Mouse (Mus musculus): Measurements from ENCODE around the gene Plagl1. TPM values are rescaled to one million over a fixed set of nuclear protein-coding genes. Genes with fewer than 3 reads are reported as not detected.

Plagl1 gene
- polyA plus RNA-seq, 1 experiment from 2014 or later: 114 TPM

DNA sequence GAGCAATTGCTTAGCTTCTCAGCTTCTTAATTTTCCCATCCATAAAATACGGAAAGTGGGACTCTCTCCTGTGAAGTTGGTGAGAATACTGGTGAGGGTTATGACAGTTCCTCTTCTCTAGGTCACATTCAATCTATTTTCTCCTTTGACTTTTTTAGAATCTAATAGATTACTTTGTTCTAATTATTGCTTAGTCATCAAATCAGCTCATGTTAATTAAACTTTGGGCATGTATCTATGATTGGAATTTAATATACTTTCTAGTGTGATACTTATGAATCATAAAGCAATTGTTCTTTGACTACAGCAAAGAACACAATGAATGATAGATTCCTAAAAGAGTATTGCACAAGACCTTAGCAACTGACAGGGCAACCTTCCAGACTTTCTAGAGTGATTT lies 38.6 kb downstream of the Plagl1 start:
- no peak overlapping the region for H3K4me3 ChIP-seq (replicated peaks)
- H3K9ac ChIP-seq: no peak overlapping the region
- H3K4me1 ChIP-seq: peaks cover 3% of the 10 kb centered on the region; the same call in 1 of the 2 replicates
- no peak for ATAC-seq (replicated peaks; ENCODE audit: low FRiP score)
- no peaks in the 10 kb centered on the region for H3K36me3 ChIP-seq
- H3K9me3 ChIP-seq (replicated peaks): no peaks in the 10 kb centered on the region
- WGBS: 81% methylated on average over 1 of the region's 1 CpGs
- no peaks in the 10 kb centered on the region for H3K27me3 ChIP-seq
- H3K27ac ChIP-seq: no peak overlapping the region
- no peak overlapping the region for H3K4me2 ChIP-seq

DNA sequence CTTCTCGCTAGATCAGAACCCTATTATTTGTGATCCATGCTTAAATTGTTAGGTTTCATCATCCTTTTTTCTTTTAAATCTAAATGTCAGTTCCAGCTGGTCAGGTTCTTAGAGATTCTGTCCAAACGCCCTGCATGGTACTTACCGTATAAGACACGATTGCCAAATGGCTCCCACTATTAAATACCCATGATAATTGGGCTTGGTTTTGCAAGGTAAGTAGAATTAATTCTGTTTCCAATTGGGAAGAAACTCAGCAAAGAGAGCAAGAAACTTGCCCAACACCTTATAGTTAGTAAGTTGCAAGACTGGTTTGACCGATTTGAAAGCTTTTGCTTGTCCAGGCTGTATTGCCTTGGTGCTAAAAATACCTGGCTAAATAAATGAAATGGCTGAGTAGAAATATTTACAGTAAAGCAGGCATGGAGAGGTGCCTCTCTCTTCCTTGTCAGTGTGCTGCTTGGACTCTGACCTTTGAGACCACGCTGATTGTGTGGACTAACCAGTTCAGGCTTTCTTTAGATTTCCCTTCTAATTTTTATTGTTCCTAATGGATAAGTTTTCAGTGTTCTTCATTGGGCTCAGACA lies 39.9 kb downstream of the Plagl1 start:
- Histone ChIP-seq H3K9me3 (replicated peaks) (no peaks in the 10 kb centered on the region), H3K9ac (no peak overlapping the region), H3K4me1 (peaks cover 3% of the 10 kb centered on the region; the same call in 1 of the 2 replicates), H3K4me3 (replicated peaks) (no peak overlapping the region), H3K36me3 (no peaks in the 10 kb centered on the region), H3K4me2 (no peak overlapping the region), H3K27me3 (no peaks in the 10 kb centered on the region), H3K27ac (peak overlapping the region; percentile 24; the same call in 1 of the 2 replicates)
- WGBS: 72% methylated on average over 6 of the region's 6 CpGs
- no peak for ATAC-seq (replicated peaks; ENCODE audit: low FRiP score)

DNA sequence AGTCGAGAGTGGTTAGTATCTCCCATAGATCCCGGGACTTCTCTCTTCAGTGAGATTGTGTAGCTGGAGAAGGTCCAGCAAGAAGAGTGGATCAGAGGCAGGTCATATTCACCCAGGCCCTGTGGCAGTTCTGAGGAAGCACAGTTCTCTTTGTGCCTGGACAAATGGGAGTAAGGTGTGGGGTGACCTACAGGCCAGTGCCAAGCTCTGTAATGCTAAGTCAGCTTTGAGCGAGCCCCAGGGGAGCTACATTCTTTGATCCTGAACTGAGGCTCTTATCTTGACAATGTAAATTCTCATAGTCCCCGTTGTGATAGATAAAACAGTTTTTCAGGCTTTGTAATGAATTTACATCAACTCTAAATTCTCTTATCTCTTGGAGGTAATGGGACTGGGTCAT lies 42.1 kb downstream of the Plagl1 start:
- no peaks in the 10 kb centered on the region for H3K27me3 ChIP-seq
- no peaks in the 10 kb centered on the region for H3K9me3 ChIP-seq (replicated peaks)
- H3K9ac ChIP-seq: no peak overlapping the region
- ATAC-seq (replicated peaks; ENCODE audit: low FRiP score): no peak
- no peak overlapping the region for H3K4me3 ChIP-seq (replicated peaks)
- no peak overlapping the region for H3K4me2 ChIP-seq
- 66% methylated on average over 4 of the region's 4 CpGs for WGBS
- H3K27ac ChIP-seq: no peak overlapping the region
- H3K36me3 ChIP-seq: no peaks in the 10 kb centered on the region
- H3K4me1 ChIP-seq: peaks cover 16% of the 10 kb centered on the region

DNA sequence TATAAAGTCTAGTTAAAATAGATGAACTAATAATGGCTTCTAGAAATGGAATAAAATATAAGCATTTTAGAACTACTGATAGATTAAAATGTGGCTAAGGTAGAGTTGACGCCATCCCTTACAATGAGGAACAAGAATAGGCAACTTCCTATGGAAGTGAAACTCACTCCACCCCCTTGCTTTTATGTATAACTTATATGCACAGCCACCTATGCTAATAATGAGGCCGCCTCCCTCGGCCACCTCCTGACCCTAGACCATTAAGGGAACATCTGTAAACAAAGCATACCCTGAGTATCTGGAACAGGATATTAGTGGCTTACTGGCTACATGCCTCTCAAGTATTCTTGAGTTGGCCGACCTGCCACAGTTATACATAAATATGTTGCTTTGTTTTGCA lies 43.5 kb downstream of the Plagl1 start:
- no peak overlapping the region for H3K27ac ChIP-seq
- H3K36me3 ChIP-seq: no peaks in the 10 kb centered on the region
- peaks cover 31% of the 10 kb centered on the region for H3K4me1 ChIP-seq
- no peaks in the 10 kb centered on the region for H3K27me3 ChIP-seq
- ATAC-seq (replicated peaks; ENCODE audit: low FRiP score): no peak
- H3K9ac ChIP-seq: no peak overlapping the region
- H3K9me3 ChIP-seq (replicated peaks): no peaks in the 10 kb centered on the region
- WGBS: 59% methylated on average over 4 of the region's 4 CpGs
- no peak overlapping the region for H3K4me2 ChIP-seq
- no peak overlapping the region for H3K4me3 ChIP-seq (replicated peaks)

DNA sequence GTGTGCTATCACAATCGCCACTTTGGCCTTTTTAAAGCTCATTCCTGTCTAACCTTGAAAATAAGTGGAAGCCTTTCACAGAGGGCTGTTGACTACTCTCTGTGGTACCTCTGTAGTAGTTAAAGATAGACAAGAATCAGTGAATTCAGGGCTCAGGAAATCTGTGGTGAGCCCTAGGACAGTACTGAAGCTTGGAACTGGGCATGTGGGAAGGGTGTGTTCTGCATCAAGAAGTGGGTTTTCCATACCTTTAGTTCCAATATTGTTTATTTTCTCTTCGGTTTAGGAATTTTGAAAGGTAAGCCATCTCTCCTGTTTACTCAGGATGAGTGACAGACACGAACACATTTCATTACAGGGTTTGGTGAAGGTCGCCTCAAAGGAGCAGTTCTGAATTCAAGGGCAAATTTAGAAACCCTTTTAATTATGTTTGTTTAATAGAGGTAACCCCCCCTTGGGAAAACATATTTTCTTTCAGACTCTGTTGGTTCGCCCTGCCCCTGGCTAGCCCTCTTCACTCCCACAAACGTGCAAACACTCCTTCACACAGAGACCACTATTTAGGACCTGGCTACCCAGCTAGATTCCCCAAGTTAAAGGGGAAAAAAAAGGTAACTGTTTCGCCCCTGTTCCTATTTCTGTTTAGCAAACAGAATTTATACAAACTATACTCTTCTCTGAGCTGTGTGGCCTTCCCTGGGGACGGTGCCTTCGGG lies 46.8 kb downstream of the Plagl1 start:
- Histone ChIP-seq H3K9ac (no peak overlapping the region), H3K9me3 (replicated peaks) (no peaks in the 10 kb centered on the region), H3K4me2 (no peak overlapping the region), H3K27ac (peak overlapping the region; percentile 64), H3K4me3 (replicated peaks) (no peak overlapping the region), H3K36me3 (no peaks in the 10 kb centered on the region), H3K27me3 (no peaks in the 10 kb centered on the region), H3K4me1 (peaks cover 51% of the 10 kb centered on the region)
- WGBS: 47% methylated on average over 9 of the region's 9 CpGs
- 0 out of 2 replicates have a peak, but pooled peaks have one; percentile 30 for ATAC-seq (replicated peaks; ENCODE audit: low FRiP score)

DNA sequence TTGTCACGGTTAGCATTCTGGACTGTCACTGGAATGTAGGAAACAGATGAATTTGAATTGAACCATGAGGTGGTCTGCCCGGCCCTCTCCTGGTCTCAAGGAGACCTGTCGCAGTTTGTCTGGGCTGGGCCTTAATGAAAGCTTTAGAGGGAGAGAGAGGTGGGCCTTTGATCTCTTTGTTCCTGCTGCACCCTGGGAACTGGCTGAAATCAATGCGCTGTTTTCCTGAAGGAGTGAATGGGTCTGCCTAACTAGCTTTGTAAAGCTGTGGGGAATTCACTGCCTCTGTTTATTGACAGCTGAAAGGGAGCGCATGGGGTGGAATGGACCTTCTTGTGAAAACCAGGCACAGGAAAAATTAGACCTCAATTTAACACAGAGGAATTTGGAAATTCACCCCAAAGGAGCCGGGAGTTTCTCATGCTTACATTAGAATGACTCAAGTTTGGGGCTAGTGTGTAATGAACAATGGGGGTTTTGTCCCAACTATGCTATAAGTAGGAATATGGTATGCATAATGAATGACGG lies 47.8 kb downstream of the Plagl1 start:
- Histone ChIP-seq H3K4me3 (replicated peaks) (no peak overlapping the region), H3K9me3 (replicated peaks) (no peaks in the 10 kb centered on the region), H3K9ac (no peak overlapping the region), H3K27me3 (no peaks in the 10 kb centered on the region), H3K36me3 (no peaks in the 10 kb centered on the region), H3K4me1 (peaks cover 58% of the 10 kb centered on the region), H3K27ac (peak overlapping the region; percentile 64), H3K4me2 (no peak overlapping the region)
- WGBS: 20% methylated on average over 7 of the region's 7 CpGs
- ATAC-seq (replicated peaks; ENCODE audit: low FRiP score): no peak

DNA sequence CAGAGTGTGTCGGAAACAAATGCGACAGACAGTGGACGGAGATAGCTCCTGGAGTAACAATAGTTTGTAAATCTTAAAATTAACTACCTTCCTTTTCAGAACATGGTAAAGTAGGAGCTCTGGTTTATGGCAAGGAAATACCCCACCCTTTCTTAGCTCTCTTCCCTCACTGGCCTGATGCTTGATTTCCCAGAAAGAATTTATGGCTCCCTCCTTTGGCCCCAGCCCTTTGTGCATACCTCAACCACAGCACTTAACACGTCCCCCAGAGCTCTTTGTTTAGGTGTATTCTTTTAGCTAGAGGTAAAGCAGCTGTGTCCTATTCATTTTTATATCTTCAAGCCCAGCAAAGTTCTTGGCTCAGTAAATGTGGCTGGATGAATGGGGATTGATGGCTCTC lies 48.5 kb downstream of the Plagl1 start:
- H3K9ac ChIP-seq: no peak overlapping the region
- peak; percentile 55 for ATAC-seq (replicated peaks; ENCODE audit: low FRiP score)
- 27% methylated on average over 4 of the region's 4 CpGs for WGBS
- peaks cover 60% of the 10 kb centered on the region for H3K4me1 ChIP-seq
- no peaks in the 10 kb centered on the region for H3K9me3 ChIP-seq (replicated peaks)
- H3K4me2 ChIP-seq: no peak overlapping the region
- no peaks in the 10 kb centered on the region for H3K36me3 ChIP-seq
- no peak overlapping the region for H3K4me3 ChIP-seq (replicated peaks)
- H3K27ac ChIP-seq: peak overlapping the region; percentile 64
- no peaks in the 10 kb centered on the region for H3K27me3 ChIP-seq

DNA sequence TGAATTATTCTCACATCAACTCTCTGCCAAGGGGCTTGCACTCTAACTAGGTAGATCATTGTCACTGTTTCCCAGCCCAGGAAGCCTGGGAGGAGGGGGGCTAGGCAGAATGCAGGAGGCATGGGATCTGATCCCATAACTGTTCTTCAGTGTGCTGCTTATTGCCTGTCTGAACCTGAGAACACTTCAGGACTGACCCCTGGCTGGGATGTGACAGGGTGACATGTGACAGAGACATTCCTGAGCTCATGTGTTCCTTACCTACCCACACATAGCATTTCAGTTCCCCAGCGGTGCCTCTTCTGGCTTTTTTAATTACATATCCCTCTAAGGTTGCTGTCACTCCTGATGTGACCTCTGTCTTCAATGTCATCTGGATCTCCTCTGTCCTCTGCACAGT lies 49.5 kb downstream of the Plagl1 start:
- H3K4me2 ChIP-seq: no peak overlapping the region
- peak overlapping the region; percentile 64 for H3K27ac ChIP-seq
- no peak overlapping the region for H3K9ac ChIP-seq
- 44% methylated on average over 1 of the region's 1 CpGs for WGBS
- no peaks in the 10 kb centered on the region for H3K9me3 ChIP-seq (replicated peaks)
- H3K4me3 ChIP-seq (replicated peaks): no peak overlapping the region
- 0 out of 2 replicates have a peak, but pooled peaks have one; percentile 23 for ATAC-seq (replicated peaks; ENCODE audit: low FRiP score)
- H3K27me3 ChIP-seq: no peaks in the 10 kb centered on the region
- H3K4me1 ChIP-seq: peaks cover 60% of the 10 kb centered on the region
- H3K36me3 ChIP-seq: no peaks in the 10 kb centered on the region

DNA sequence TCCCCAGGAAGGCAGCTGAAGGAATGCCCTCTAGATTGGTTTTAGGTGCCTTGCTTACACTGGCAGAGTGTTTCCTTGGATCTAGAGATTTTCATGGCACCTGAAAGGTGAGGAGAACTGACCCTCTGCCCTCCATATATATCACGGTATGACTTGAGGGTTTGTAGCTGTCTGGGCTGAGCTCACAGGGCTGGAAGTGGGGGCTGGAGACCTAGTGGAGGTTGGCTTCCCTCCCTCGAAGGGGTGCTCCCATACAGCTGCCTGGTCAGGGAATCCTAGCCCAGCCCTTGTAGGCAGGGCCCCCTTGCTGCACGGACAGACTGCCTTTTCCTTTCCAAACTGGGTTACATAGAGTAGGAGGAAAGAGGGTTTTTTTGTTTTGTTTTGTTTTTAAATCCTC lies 52.5 kb downstream of the Plagl1 start:
- ATAC-seq (replicated peaks; ENCODE audit: low FRiP score): peak; percentile 23; the same call in 1 of the 2 replicates
- Histone ChIP-seq H3K4me2 (no peak overlapping the region), H3K9ac (no peak overlapping the region), H3K9me3 (replicated peaks) (no peaks in the 10 kb centered on the region), H3K4me1 (peaks cover 54% of the 10 kb centered on the region), H3K27me3 (no peaks in the 10 kb centered on the region), H3K4me3 (replicated peaks) (no peak overlapping the region), H3K27ac (peak overlapping the region; percentile 30; the same call in 1 of the 2 replicates), H3K36me3 (no peaks in the 10 kb centered on the region; the same call in 1 of the 2 replicates)
- WGBS: 26% methylated on average over 3 of the region's 3 CpGs

DNA sequence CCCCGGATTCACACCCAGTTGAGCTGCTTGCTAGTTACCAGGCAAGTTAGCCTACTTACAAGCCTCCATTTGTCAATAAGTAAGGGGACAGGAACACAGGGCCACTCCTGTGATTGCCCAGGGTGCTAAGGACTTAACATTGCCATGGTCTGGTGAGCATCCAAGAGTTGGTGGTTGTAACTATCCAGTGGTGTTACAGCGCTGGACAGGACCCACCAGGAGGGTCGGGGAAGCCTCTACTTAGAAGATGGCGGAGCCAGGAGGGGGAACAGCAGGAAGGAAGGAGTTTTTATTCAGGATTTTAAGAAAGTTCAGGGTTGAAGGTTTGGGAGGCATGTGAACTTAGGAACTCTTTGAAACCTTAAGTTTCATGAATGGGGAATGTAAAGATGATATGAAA lies 53.3 kb downstream of the Plagl1 start:
- 50% methylated on average over 4 of the region's 4 CpGs for WGBS
- Histone ChIP-seq H3K27ac (no peak overlapping the region; the same call in 1 of the 2 replicates), H3K4me1 (peaks cover 48% of the 10 kb centered on the region), H3K36me3 (no peaks in the 10 kb centered on the region; the same call in 1 of the 2 replicates), H3K9me3 (replicated peaks) (no peaks in the 10 kb centered on the region), H3K4me2 (no peak overlapping the region), H3K4me3 (replicated peaks) (no peak overlapping the region), H3K27me3 (no peaks in the 10 kb centered on the region), H3K9ac (no peak overlapping the region)
- ATAC-seq (replicated peaks; ENCODE audit: low FRiP score): no peak

DNA sequence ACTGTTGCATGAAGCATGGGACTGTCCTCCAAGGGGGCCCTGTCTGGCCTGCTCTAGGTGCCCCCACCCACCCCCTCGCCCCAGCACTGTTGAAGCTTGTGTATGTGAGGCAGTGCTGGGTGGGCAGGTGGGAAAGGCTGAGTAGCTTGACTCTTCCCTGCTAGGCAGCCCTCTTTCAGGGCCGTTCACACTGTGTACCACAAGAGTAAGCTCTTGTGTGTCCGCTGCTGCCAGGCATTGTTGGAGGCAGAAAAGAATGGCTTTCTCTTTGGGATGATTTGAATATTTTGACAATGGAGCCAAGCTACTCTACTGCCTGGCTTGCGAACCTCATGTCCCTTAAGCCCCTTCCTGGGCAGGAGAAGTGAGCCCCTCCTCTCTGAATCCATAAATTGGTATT lies 54.7 kb downstream of the Plagl1 start:
- no peaks in the 10 kb centered on the region for H3K9me3 ChIP-seq (replicated peaks)
- H3K4me3 ChIP-seq (replicated peaks): no peak overlapping the region
- no peak overlapping the region for H3K4me2 ChIP-seq
- H3K4me1 ChIP-seq: peaks cover 42% of the 10 kb centered on the region
- no peaks in the 10 kb centered on the region for H3K27me3 ChIP-seq
- no peak overlapping the region for H3K27ac ChIP-seq
- no peak overlapping the region for H3K9ac ChIP-seq
- WGBS: 87% methylated on average over 4 of the region's 4 CpGs
- no peaks in the 10 kb centered on the region; the same call in 1 of the 2 replicates for H3K36me3 ChIP-seq
- ATAC-seq (replicated peaks; ENCODE audit: low FRiP score): no peak
